Mouse (Mus musculus) lung, embryonic 14.5 days (tissue): ENCODE data around the gene Aldh1l1. TPM values are rescaled to one million over a fixed set of nuclear protein-coding genes. Genes with fewer than 3 reads are reported as not detected.
"Not testable (repeated sequence)": the region's sequence is repeated elsewhere in the genome, so short reads cannot be mapped to it uniquely, and the experiment has no call there.

ENCODE experiments used
- ATAC-seq: fragments of 200-750 bp; cut with Nextera tagmentation; 2 replicates; pipeline ENCODE4 v1.8.0; 2017; ENCODE audit warnings: mild to moderate bottlenecking, moderate TSS enrichment, moderate library complexity; ENCODE audit not compliant: insufficient read depth
- DNase-seq: peaks from one replicate; pipeline ENCODE4 v3.0.0-alpha.2; 2015
- H3K27ac ChIP-seq: fragments of 300-500 bp; sonication (generic); 2 replicates; pipeline ENCODE4 v1.5.1; 2014; ENCODE audit warnings: low read depth, mild to moderate bottlenecking, moderate library complexity
- H3K27me3 ChIP-seq: fragments of 300-500 bp; sonication (generic); 2 replicates; pipeline ENCODE4 v1.6.1; 2014; ENCODE audit warnings: low read length, control low read depth; ENCODE audit not compliant: insufficient read depth
- H3K36me3 ChIP-seq: fragments of 300-500 bp; sonication (generic); 2 replicates; pipeline ENCODE4 v1.6.1; 2014; ENCODE audit warnings: control low read depth; ENCODE audit not compliant: insufficient read depth
- H3K4me1 ChIP-seq: fragments of 300-500 bp; sonication (generic); 2 replicates; pipeline ENCODE4 v1.6.1; 2014; ENCODE audit warnings: antibody characterized with exemption, control low read depth; ENCODE audit not compliant: insufficient read depth
- H3K4me2 ChIP-seq: fragments of 300-500 bp; sonication (generic); 2 replicates; pipeline ENCODE4 v1.6.1; 2014; ENCODE audit warnings: mild to moderate bottlenecking
- H3K4me3 ChIP-seq: fragments of 300-500 bp; sonication (generic); 2 replicates; pipeline ENCODE4 v1.5.1; 2014; ENCODE audit warnings: low read depth, low read length
- H3K9ac ChIP-seq: fragments of 300-500 bp; sonication (generic); 2 replicates; pipeline ENCODE4 v1.6.1; 2014
- H3K9me3 ChIP-seq: fragments of 300-500 bp; sonication (generic); 2 replicates; pipeline ENCODE4 v1.6.1; 2016; ENCODE audit warnings: low read depth, low read length, control low read depth
- CTCF ChIP-seq: IDR thresholded peaks from 2 replicates; pipeline ENCODE4 v1.5.1; 2016; ENCODE audit warnings: antibody characterized with exemption, low read depth
- WGBS: fragments of 180-500 bp; shearing (Covaris S2); extraction: QIAGEN DNeasy Blood & Tissue Kit; methylation state at CpG from one replicate; pipeline ENCODE4 v1.1.7; 2014; 5-methylcytosine and 5-hydroxymethylcytosine counted together
- polyA plus RNA-seq: library from polyadenylated mRNA; unstranded; fragments of >200 nt; fragmentation: Nextera tagmentation; extraction: Ambion mirVana; gene quantifications from 2 replicates; pipeline ENCODE4 v1.2.1, GENCODE M21; 2014

The Aldh1l1 gene
- polyA plus RNA-seq, 1 experiment from 2014 or later = 0.74 TPM

DNA sequence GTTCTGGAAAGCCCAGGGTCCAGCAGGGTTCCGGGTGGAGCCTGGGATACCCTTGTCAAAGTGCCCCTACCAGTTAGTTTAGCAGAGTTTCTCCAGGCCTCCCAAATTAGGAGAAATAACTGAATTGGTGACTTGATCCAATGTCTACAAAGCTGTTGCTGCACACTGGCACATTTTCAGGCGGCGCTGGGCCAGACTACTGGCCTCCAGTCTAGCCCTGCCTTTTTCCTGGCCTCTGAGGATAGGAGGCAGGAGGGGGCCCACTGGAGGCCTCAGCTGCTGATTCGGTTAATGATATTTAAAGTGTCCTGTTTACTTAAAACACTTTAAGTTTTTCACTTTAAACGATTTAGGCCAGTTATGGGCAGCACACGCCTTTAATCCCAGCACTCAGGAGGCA, 138.0 kb downstream of the Aldh1l1 start:
- WGBS = 55% methylated on average over 6 of the region's 6 CpGs
- H3K27ac ChIP-seq = no peak overlapping the region
- no peak overlapping the region; the same call in 1 of the 2 replicates for H3K4me2 ChIP-seq
- peak; percentile 64 for DNase-seq
- ATAC-seq = no peak
- no peaks in the 10 kb centered on the region for H3K27me3 ChIP-seq
- no peak overlapping the region for H3K9ac ChIP-seq
- H3K4me1 ChIP-seq = peaks cover 10% of the 10 kb centered on the region
- no peak overlapping the region for H3K4me3 ChIP-seq
- TF ChIP-seq CTCF = no peak
- H3K9me3 ChIP-seq = no peaks in the 10 kb centered on the region
- no peaks in the 10 kb centered on the region for H3K36me3 ChIP-seq

- DNase-seq (no peak), ATAC-seq (no peak)
- no peak overlapping the region for H3K9ac ChIP-seq
These were observed 138.5 kb downstream of the Aldh1l1 start for GRCm38 (mm10) chr6:90624733-90625132.

DNA sequence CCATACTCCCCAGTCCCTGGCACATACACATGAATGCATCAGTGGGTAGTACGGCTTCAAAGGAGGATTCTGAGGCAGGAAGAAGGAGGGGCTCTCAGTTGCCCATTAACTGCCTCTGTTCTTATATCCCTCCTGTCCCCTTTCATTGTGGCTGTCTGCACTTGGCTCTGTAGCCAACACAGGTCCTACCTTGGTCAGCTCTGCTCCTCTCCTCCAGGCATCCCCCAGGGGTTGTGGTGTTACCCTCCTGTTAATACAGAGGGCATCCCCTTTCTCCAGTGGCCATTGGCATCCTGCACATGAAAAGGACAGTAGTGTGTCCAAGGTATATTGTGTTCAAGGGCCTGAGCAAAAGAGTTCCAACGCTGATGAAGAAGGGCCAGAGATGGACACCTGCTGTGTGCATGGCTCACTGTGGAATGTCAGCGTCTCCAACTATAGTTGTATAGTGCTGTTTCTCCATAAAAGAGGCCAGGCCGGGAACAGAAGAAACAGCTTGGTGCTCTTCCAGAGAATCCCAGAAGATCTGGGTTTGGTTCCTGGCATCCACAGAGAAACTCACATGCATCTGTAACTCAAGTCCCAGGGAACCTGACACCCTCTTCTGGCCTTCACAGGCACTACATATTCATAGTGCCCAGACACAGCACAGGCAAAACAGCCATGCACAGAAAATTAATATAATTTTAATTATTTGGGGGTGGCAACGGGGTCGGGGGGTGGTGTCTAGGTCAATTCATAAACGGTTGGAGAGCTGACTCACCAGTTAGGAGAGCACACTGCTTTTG, 139.2 kb downstream of the Aldh1l1 start:
- no peaks in the 10 kb centered on the region for H3K9me3 ChIP-seq
- 78% methylated on average over 7 of the region's 7 CpGs for WGBS
- no peak overlapping the region for H3K27ac ChIP-seq
- no peak for DNase-seq
- H3K9ac ChIP-seq = no peak overlapping the region
- H3K4me1 ChIP-seq = peaks cover 9% of the 10 kb centered on the region; the same call in 1 of the 2 replicates
- no peak overlapping the region for H3K4me2 ChIP-seq
- H3K4me3 ChIP-seq = no peak overlapping the region
- ATAC-seq = no peak
- H3K36me3 ChIP-seq = no peaks in the 10 kb centered on the region
- TF ChIP-seq CTCF = 0 out of 2 replicates have a peak, but pooled peaks have one; percentile 19
- no peaks in the 10 kb centered on the region for H3K27me3 ChIP-seq

More at GRCm38 (mm10) chr6:90624733-90625132, 138.5 kb downstream of the Aldh1l1 start:
- TF ChIP-seq CTCF = no peak
- Histone ChIP-seq H3K4me2 (no peak overlapping the region; the same call in 1 of the 2 replicates), H3K9me3 (no peaks in the 10 kb centered on the region), H3K27me3 (no peaks in the 10 kb centered on the region), H3K4me3 (no peak overlapping the region), H3K4me1 (peaks cover 9% of the 10 kb centered on the region; the same call in 1 of the 2 replicates), H3K36me3 (no peaks in the 10 kb centered on the region), H3K27ac (no peak overlapping the region)
- WGBS = 69% methylated on average over 11 of the region's 11 CpGs

DNA sequence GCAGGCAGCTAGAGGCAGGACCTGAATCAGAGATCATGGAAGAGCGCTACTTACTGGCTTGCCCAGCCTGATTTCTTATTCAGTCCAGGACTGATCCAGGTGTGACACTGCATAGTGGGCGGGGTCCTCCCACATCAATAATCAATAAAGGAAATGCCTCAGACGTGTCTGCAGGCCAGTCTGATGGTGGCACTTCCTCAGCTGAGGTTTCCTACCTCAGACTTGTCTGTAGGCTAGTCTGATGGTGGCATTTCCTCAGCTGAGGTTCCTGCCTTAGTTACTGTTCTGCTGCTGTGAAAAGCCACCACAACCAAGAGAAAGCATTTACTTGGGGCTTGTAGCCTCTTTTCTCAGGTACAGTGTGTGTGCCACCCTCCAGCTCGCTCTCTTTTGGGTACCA, 141.3 kb downstream of the Aldh1l1 start:
- H3K27ac ChIP-seq = no peak overlapping the region
- no peaks in the 10 kb centered on the region for H3K9me3 ChIP-seq
- no peak overlapping the region for H3K4me3 ChIP-seq
- H3K36me3 ChIP-seq = no peaks in the 10 kb centered on the region
- TF ChIP-seq CTCF = no peak
- H3K27me3 ChIP-seq = no peaks in the 10 kb centered on the region
- H3K4me2 ChIP-seq = no peak overlapping the region
- peaks cover 4% of the 10 kb centered on the region; the same call in 1 of the 2 replicates for H3K4me1 ChIP-seq
- DNase-seq (no peak), ATAC-seq (no peak)
- 83% methylated on average over 4 of the region's 4 CpGs for WGBS
- H3K9ac ChIP-seq = no peak overlapping the region

GRCm38 (mm10) chr6:90629506-90629905, 143.3 kb downstream of the Aldh1l1 start:
- Histone ChIP-seq H3K36me3 (no peaks in the 10 kb centered on the region), H3K4me3 (no peak overlapping the region), H3K4me1 (no peaks in the 10 kb centered on the region), H3K9me3 (no peaks in the 10 kb centered on the region), H3K9ac (no peak overlapping the region), H3K4me2 (no peak overlapping the region), H3K27me3 (no peaks in the 10 kb centered on the region), H3K27ac (no peak overlapping the region)
- no peak for TF ChIP-seq CTCF
- WGBS = 71% methylated on average over 6 of the region's 6 CpGs
- DNase-seq (no peak), ATAC-seq (no peak)

- no peak overlapping the region for H3K4me3 ChIP-seq
- no peaks in the 10 kb centered on the region for H3K4me1 ChIP-seq
- ATAC-seq (no peak), DNase-seq (no peak)
- no peak for TF ChIP-seq CTCF
- no peaks in the 10 kb centered on the region for H3K27me3 ChIP-seq
- WGBS = 90% methylated on average over 7 of the region's 7 CpGs
- H3K36me3 ChIP-seq = no peaks in the 10 kb centered on the region
- no peaks in the 10 kb centered on the region for H3K9me3 ChIP-seq
- H3K4me2 ChIP-seq = no peak overlapping the region
- no peak overlapping the region for H3K27ac ChIP-seq
- no peak overlapping the region for H3K9ac ChIP-seq
These were observed 144.2 kb downstream of the Aldh1l1 start for GRCm38 (mm10) chr6:90630427-90630826.

- ATAC-seq, H3K9ac ChIP-seq, H3K9me3 ChIP-seq, H3K27ac ChIP-seq, H3K4me1 ChIP-seq, H3K27me3 ChIP-seq, H3K4me3 ChIP-seq, H3K4me2 ChIP-seq, H3K36me3 ChIP-seq: not testable (repeated sequence)
- TF ChIP-seq CTCF = peak; percentile 35
- WGBS = 64% methylated on average over 3 of the region's 3 CpGs
- peak; percentile 39 for DNase-seq
These were observed 146.3 kb downstream of the Aldh1l1 start for GRCm38 (mm10) chr6:90632526-90632925.
